Mouse (Mus musculus): Measurements from ENCODE around the gene Btbd11. TPM values are rescaled to one million over a fixed set of nuclear protein-coding genes. Genes with fewer than 3 reads are reported as not detected.

Gene Btbd11
- 2.3 and 3.7 TPM in 2 replicates for polyA plus RNA-seq (2014; fragmentation: Nextera tagmentation; extraction: Ambion mirVana)

GRCm38 (mm10) chr10:85386605-85387218 is at the start of gene Btbd11:
TSS of gene Btbd11 (plus strand) at chr10:85386814.
- H3K9me3 ChIP-seq (ENCODE audit: low read depth, low read length), result no peaks in the 10 kb centered on the region
- H3K27me3 ChIP-seq (ENCODE audit: insufficient read depth, low read length), result peaks cover 24% of the 10 kb centered on the region; the same call in 1 of the 2 replicates
- no peak; the same call in 1 of the 2 replicates for TF ChIP-seq CTCF (IDR thresholded peaks at IDR 0.05; ENCODE audit: low read depth)

GRCm38 (mm10) chr10:85338733-85339132 is 47.9 kb upstream of the Btbd11 start:
- Histone ChIP-seq H3K9me3 (ENCODE audit: low read depth, low read length) (no peaks in the 10 kb centered on the region), H3K4me2 (no peak overlapping the region), H3K27me3 (ENCODE audit: insufficient read depth, low read length) (no peaks in the 10 kb centered on the region), H3K36me3 (ENCODE audit: insufficient read depth) (no peaks in the 10 kb centered on the region), H3K4me3 (ENCODE audit: low read depth, low read length) (no peak overlapping the region), H3K4me1 (ENCODE audit: insufficient read depth) (no peaks in the 10 kb centered on the region), H3K9ac (no peak overlapping the region), H3K27ac (ENCODE audit: low read depth) (no peak overlapping the region)
- TF ChIP-seq CTCF (IDR thresholded peaks at IDR 0.05; ENCODE audit: low read depth), result no peak
- DNase-seq, result no peak
- no peak for ATAC-seq (ENCODE audit: insufficient read depth)
- 62% methylated on average over 12 of the region's 12 CpGs for WGBS

More at GRCm38 (mm10) chr10:85386605-85387218, at the start of gene Btbd11:
- H3K4me1 ChIP-seq (ENCODE audit: insufficient read depth), result no peaks in the 10 kb centered on the region
- no peaks in the 10 kb centered on the region for H3K36me3 ChIP-seq (ENCODE audit: insufficient read depth)
- ATAC-seq (ENCODE audit: insufficient read depth) (peak; percentile 96), DNase-seq (peak; percentile 95)
- peak within 1 kb of the TSS; percentile 99 for H3K4me2 ChIP-seq
- WGBS, result under 1% methylated on average over 44 of the region's 46 CpGs
- peak within 1 kb of the TSS; percentile 58 for H3K9ac ChIP-seq
- no peak within 1 kb of the TSS for H3K27ac ChIP-seq (ENCODE audit: low read depth)
- peak within 1 kb of the TSS; percentile 52 for H3K4me3 ChIP-seq (ENCODE audit: low read depth, low read length)

GRCm38 (mm10) chr10:85341867-85342266 is 44.7 kb upstream of the Btbd11 start:
- Histone ChIP-seq H3K36me3 (ENCODE audit: insufficient read depth) (no peaks in the 10 kb centered on the region), H3K9ac (no peak overlapping the region), H3K9me3 (ENCODE audit: low read depth, low read length) (no peaks in the 10 kb centered on the region), H3K4me3 (ENCODE audit: low read depth, low read length) (no peak overlapping the region), H3K27ac (ENCODE audit: low read depth) (no peak overlapping the region), H3K4me2 (no peak overlapping the region), H3K4me1 (ENCODE audit: insufficient read depth) (no peaks in the 10 kb centered on the region), H3K27me3 (ENCODE audit: insufficient read depth, low read length) (no peaks in the 10 kb centered on the region)
- WGBS, result 85% methylated on average over 1 of the region's 1 CpGs
- TF ChIP-seq CTCF (IDR thresholded peaks at IDR 0.05; ENCODE audit: low read depth), result peak; percentile 40
- DNase-seq, result no peak
- ATAC-seq (ENCODE audit: insufficient read depth), result no peak

- no peak overlapping the region for H3K4me2 ChIP-seq
- H3K4me1 ChIP-seq (ENCODE audit: insufficient read depth), result no peaks in the 10 kb centered on the region
- TF ChIP-seq CTCF (IDR thresholded peaks at IDR 0.05; ENCODE audit: low read depth), result no peak
- H3K9me3 ChIP-seq (ENCODE audit: low read depth, low read length), result no peaks in the 10 kb centered on the region
- H3K27me3 ChIP-seq (ENCODE audit: insufficient read depth, low read length), result no peaks in the 10 kb centered on the region
- H3K36me3 ChIP-seq (ENCODE audit: insufficient read depth), result no peaks in the 10 kb centered on the region
- DNase-seq, result no peak
- no peak overlapping the region for H3K9ac ChIP-seq
- ATAC-seq (ENCODE audit: insufficient read depth), result no peak
- H3K27ac ChIP-seq (ENCODE audit: low read depth), result no peak overlapping the region
- WGBS, result 79% methylated on average over 9 of the region's 9 CpGs
- H3K4me3 ChIP-seq (ENCODE audit: low read depth, low read length), result no peak overlapping the region
Observed at GRCm38 (mm10) chr10:85347171-85347570, 39.4 kb upstream of the Btbd11 start.

- H3K36me3 ChIP-seq (ENCODE audit: insufficient read depth), result no peaks in the 10 kb centered on the region
- no peak overlapping the region for H3K4me2 ChIP-seq
- 61% methylated on average over 2 of the region's 2 CpGs for WGBS
Observed at GRCm38 (mm10) chr10:85352505-85352904, 34.1 kb upstream of the Btbd11 start.

GRCm38 (mm10) chr10:85354270-85354669 is 32.3 kb upstream of the Btbd11 start:
- ATAC-seq (ENCODE audit: insufficient read depth), result no peak
- 70% methylated on average over 1 of the region's 1 CpGs for WGBS
- no peaks in the 10 kb centered on the region for H3K27me3 ChIP-seq (ENCODE audit: insufficient read depth, low read length)
- H3K9me3 ChIP-seq (ENCODE audit: low read depth, low read length), result no peaks in the 10 kb centered on the region
- no peak for TF ChIP-seq CTCF (IDR thresholded peaks at IDR 0.05; ENCODE audit: low read depth)
- H3K27ac ChIP-seq (ENCODE audit: low read depth), result no peak overlapping the region
- H3K4me1 ChIP-seq (ENCODE audit: insufficient read depth), result no peaks in the 10 kb centered on the region
- no peaks in the 10 kb centered on the region for H3K36me3 ChIP-seq (ENCODE audit: insufficient read depth)
- no peak overlapping the region for H3K9ac ChIP-seq
- DNase-seq, result no peak
- H3K4me3 ChIP-seq (ENCODE audit: low read depth, low read length), result no peak overlapping the region
- no peak overlapping the region for H3K4me2 ChIP-seq

More at GRCm38 (mm10) chr10:85352505-85352904, 34.1 kb upstream of the Btbd11 start:
- no peak for ATAC-seq (ENCODE audit: insufficient read depth)
- no peak for TF ChIP-seq CTCF (IDR thresholded peaks at IDR 0.05; ENCODE audit: low read depth)
- no peaks in the 10 kb centered on the region for H3K4me1 ChIP-seq (ENCODE audit: insufficient read depth)
- no peaks in the 10 kb centered on the region for H3K9me3 ChIP-seq (ENCODE audit: low read depth, low read length)
- H3K4me3 ChIP-seq (ENCODE audit: low read depth, low read length), result no peak overlapping the region
- no peak overlapping the region for H3K9ac ChIP-seq
- no peak for DNase-seq
- H3K27ac ChIP-seq (ENCODE audit: low read depth), result no peak overlapping the region
- H3K27me3 ChIP-seq (ENCODE audit: insufficient read depth, low read length), result no peaks in the 10 kb centered on the region

GRCm38 (mm10) chr10:85359501-85360066 is 27.0 kb upstream of the Btbd11 start:
- Histone ChIP-seq H3K27me3 (ENCODE audit: insufficient read depth, low read length) (no peaks in the 10 kb centered on the region), H3K4me3 (ENCODE audit: low read depth, low read length) (no peak overlapping the region), H3K36me3 (ENCODE audit: insufficient read depth) (no peaks in the 10 kb centered on the region), H3K9ac (no peak overlapping the region), H3K4me1 (ENCODE audit: insufficient read depth) (no peaks in the 10 kb centered on the region), H3K4me2 (no peak overlapping the region), H3K9me3 (ENCODE audit: low read depth, low read length) (no peaks in the 10 kb centered on the region), H3K27ac (ENCODE audit: low read depth) (no peak overlapping the region)
- WGBS, result 70% methylated on average over 3 of the region's 3 CpGs
- ATAC-seq (ENCODE audit: insufficient read depth) (no peak), DNase-seq (no peak)
- no peak for TF ChIP-seq CTCF (IDR thresholded peaks at IDR 0.05; ENCODE audit: low read depth)

All from lung, embryonic 14.5 days (tissue).